In genomic region chr6:144271326-144271725, GRCm38 (mm10) we compare ENCODE assay signal across 15 mouse cellular contexts.
DNase-seq lines count a peak whose midpoint lies in the region; ATAC-seq and TF ChIP-seq lines count a peak whose summit lies in the region.
"Had no signal": no experiment of that assay in that cellular context is flagged by ENCODE, and none has a peak within 500 bp of the region (broad histone marks: within the 10 kb centered on the region; RNA-seq: fewer than 3 reads in every experiment).

No protein-coding gene starts in this region.

- no peaks in the 10 kb centered on the region for H3K4me1 ChIP-seq in liver, embryonic 14.5 days (replicated peaks; ENCODE audit: control insufficient read depth in 2 of 2, insufficient read depth in 2 of 2, low read length in 1 of 2)
- no peaks in the 10 kb centered on the region for H3K4me1 ChIP-seq in liver, embryonic 12.5 days
- H3K4me1 ChIP-seq in ES-E14 (ENCODE audit: control insufficient read depth in 2 of 2, insufficient read depth in 2 of 2, low read length in 2 of 2, poor library complexity in 1 of 2): peaks cover 9 to 11% of the 10 kb centered on the region in 2 experiments
- no peaks in the 10 kb centered on the region for H3K4me1 ChIP-seq in stomach, postnatal 0 days (replicated peaks; ENCODE audit: control insufficient read depth, insufficient read depth)
- H3K4me1 ChIP-seq in neural tube, embryonic 15.5 days: no peaks in the 10 kb centered on the region
- H3K4me1 ChIP-seq: limb, embryonic 13.5 days had no signal

- peak; percentile 35; the same call in 1 of the 2 replicates for TF ChIP-seq CTCF in gastrocnemius, adult 2 months (IDR thresholded peaks at IDR 0.05)
- peak; percentile 56 for TF ChIP-seq CTCF in liver, embryonic 14.5 days (IDR thresholded peaks at IDR 0.05; ENCODE audit: low read depth)
- TF ChIP-seq CTCF in stomach, postnatal 0 days (IDR thresholded peaks at IDR 0.05; ENCODE audit: low read depth): peak; percentile 57

- no peak overlapping the region for H3K9ac ChIP-seq in liver, embryonic 14.5 days (replicated peaks)
- H3K9ac ChIP-seq in liver, embryonic 12.5 days: no peak overlapping the region
- no peak overlapping the region for H3K9ac ChIP-seq in ES-E14 (ENCODE audit: insufficient read depth, low read depth, low read length, poor library complexity, severe bottlenecking)
- no peak overlapping the region for H3K9ac ChIP-seq in stomach, postnatal 0 days (ENCODE audit: low read length)
- no peak overlapping the region for H3K9ac ChIP-seq in neural tube, embryonic 15.5 days (replicated peaks)
- H3K9ac ChIP-seq: hindbrain, embryonic 13.5 days; limb, embryonic 13.5 days had no signal

- no peak for ATAC-seq in liver, embryonic 14.5 days (ENCODE audit: insufficient read depth)
- ATAC-seq in liver, embryonic 12.5 days: no peak
- ATAC-seq in stomach, postnatal 0 days (ENCODE audit: low FRiP score, low TSS enrichment): no peak
- no peak for ATAC-seq in neural tube, embryonic 15.5 days (ENCODE audit: low FRiP score)
- ATAC-seq: forebrain, embryonic 14.5 days had no signal

- no peak overlapping the region for H3K27ac ChIP-seq in gastrocnemius, adult 2 months
- H3K27ac ChIP-seq in liver, embryonic 14.5 days: no peak overlapping the region
- H3K27ac ChIP-seq in liver, embryonic 12.5 days: no peak overlapping the region
- H3K27ac ChIP-seq in ES-E14 (ENCODE audit: insufficient read depth, low read depth, low read length, poor library complexity, severe bottlenecking): no peak overlapping the region
- no peak overlapping the region for H3K27ac ChIP-seq in stomach, postnatal 0 days (replicated peaks)
- no peak overlapping the region for H3K27ac ChIP-seq in neural tube, embryonic 15.5 days (replicated peaks)
- H3K27ac ChIP-seq: embryonic facial prominence, embryonic 10.5 days; hindbrain, embryonic 13.5 days; limb, embryonic 13.5 days had no signal

- H3K36me3 ChIP-seq in liver, embryonic 14.5 days (replicated peaks; ENCODE audit: control insufficient read depth, insufficient read depth, low read depth): no peaks in the 10 kb centered on the region
- no peaks in the 10 kb centered on the region for H3K36me3 ChIP-seq in liver, embryonic 12.5 days
- no peaks in the 10 kb centered on the region for H3K36me3 ChIP-seq in ES-E14 (ENCODE audit: control insufficient read depth, insufficient read depth, low read length, poor library complexity, severe bottlenecking)
- H3K36me3 ChIP-seq in stomach, postnatal 0 days (ENCODE audit: control insufficient read depth, insufficient read depth, low read length): no peaks in the 10 kb centered on the region
- H3K36me3 ChIP-seq in neural tube, embryonic 15.5 days: no peaks in the 10 kb centered on the region
- H3K36me3 ChIP-seq: embryonic facial prominence, embryonic 10.5 days; hindbrain, embryonic 13.5 days; limb, embryonic 13.5 days had no signal

- H3K27me3 ChIP-seq in liver, embryonic 14.5 days (ENCODE audit: control insufficient read depth, insufficient read depth, low read length): no peaks in the 10 kb centered on the region
- no peaks in the 10 kb centered on the region for H3K27me3 ChIP-seq in liver, embryonic 12.5 days (replicated peaks)
- H3K27me3 ChIP-seq in stomach, postnatal 0 days (ENCODE audit: control insufficient read depth, insufficient read depth, low read length): no peaks in the 10 kb centered on the region
- H3K27me3 ChIP-seq in neural tube, embryonic 15.5 days (replicated peaks): no peaks in the 10 kb centered on the region
- H3K27me3 ChIP-seq: hindbrain, embryonic 13.5 days; limb, embryonic 13.5 days had no signal

- no peak overlapping the region for H3K4me2 ChIP-seq in liver, embryonic 14.5 days (ENCODE audit: low read depth)
- no peak overlapping the region for H3K4me2 ChIP-seq in liver, embryonic 12.5 days
- no peak overlapping the region for H3K4me2 ChIP-seq in stomach, postnatal 0 days (replicated peaks; ENCODE audit: low read depth)
- no peak overlapping the region for H3K4me2 ChIP-seq in neural tube, embryonic 15.5 days
- H3K4me2 ChIP-seq: hindbrain, embryonic 13.5 days; limb, embryonic 13.5 days had no signal

- TF ChIP-seq EP300 in liver, embryonic 14.5 days (IDR thresholded peaks at IDR 0.05; ENCODE audit: low read depth): no peak
- TF ChIP-seq EP300 in stomach, postnatal 0 days (optimal IDR thresholded peaks at IDR 0.05): no peak

- DNase-seq in gastrocnemius, adult 2 months: no peak
- no peak for DNase-seq in gastrocnemius, postnatal 4 days (ENCODE audit: low spot score in 2 of 2)
- DNase-seq in liver, embryonic 14.5 days (ENCODE audit: low read depth in 3 of 3, low spot score in 3 of 3): no peak
- DNase-seq in ES-E14 (ENCODE audit: low read depth, low spot score): no peak
- DNase-seq in stomach, postnatal 0 days (ENCODE audit: low spot score): no peak
- DNase-seq in adipocyte (ENCODE audit: low spot score): no peak
- DNase-seq: adrenal gland, adult 2 months; cerebellum, adult 18-20 months; right cerebral cortex, postnatal 25 days had no signal

- WGBS in liver, embryonic 14.5 days (ENCODE audit: insufficient replicate concordance): 55% methylated on average over 2 of the region's 2 CpGs
- 73% methylated on average over 2 of the region's 2 CpGs for WGBS in liver, embryonic 12.5 days (ENCODE audit: insufficient replicate concordance)
- WGBS in stomach, postnatal 0 days: 90% methylated on average over 2 of the region's 2 CpGs
- 88% methylated on average over 2 of the region's 2 CpGs for WGBS in neural tube, embryonic 15.5 days

- H3K4me3 ChIP-seq in gastrocnemius, adult 2 months: no peak overlapping the region
- H3K4me3 ChIP-seq in liver, embryonic 14.5 days (ENCODE audit: insufficient read depth in 1 of 2, low read depth in 2 of 2, low read length in 2 of 2): no peak overlapping the region
- no peak overlapping the region for H3K4me3 ChIP-seq in liver, embryonic 12.5 days
- H3K4me3 ChIP-seq in ES-E14 (ENCODE audit: insufficient read depth in 1 of 2, low read depth in 1 of 2, low read length in 2 of 2, poor library complexity in 1 of 2, severe bottlenecking in 1 of 2): no peak overlapping the region
- H3K4me3 ChIP-seq in stomach, postnatal 0 days (ENCODE audit: low read depth, low read length): no peak overlapping the region
- no peak overlapping the region for H3K4me3 ChIP-seq in neural tube, embryonic 15.5 days (replicated peaks)
- H3K4me3 ChIP-seq: embryonic facial prominence, embryonic 10.5 days; hindbrain, embryonic 13.5 days; limb, embryonic 13.5 days had no signal

- intact Hi-C loops in gastrocnemius, adult 2 months (cut with DNase I): no loop called here

- H3K9me3 ChIP-seq in liver, embryonic 14.5 days (ENCODE audit: control insufficient read depth, low read length): no peaks in the 10 kb centered on the region
- no peaks in the 10 kb centered on the region for H3K9me3 ChIP-seq in liver, embryonic 12.5 days (replicated peaks)
- H3K9me3 ChIP-seq in ES-E14 (ENCODE audit: control insufficient read depth, insufficient read depth, low read depth, low read length): no peaks in the 10 kb centered on the region
- no peaks in the 10 kb centered on the region for H3K9me3 ChIP-seq in stomach, postnatal 0 days (ENCODE audit: control insufficient read depth, low read length)
- H3K9me3 ChIP-seq in neural tube, embryonic 15.5 days (replicated peaks): no peaks in the 10 kb centered on the region
- H3K9me3 ChIP-seq: embryonic facial prominence, embryonic 10.5 days; hindbrain, embryonic 13.5 days; limb, embryonic 13.5 days had no signal

- in situ Hi-C loops in ES-E14 (cut with MboI; ENCODE audit: low sequenced_read_pairs in 2 of 2, unreplicated experiment in 2 of 2): no loop called here

TF ChIP-seq in ES-E14, 5 proteins besides CTCF, POLR2A, EP300 and RAD21:
- TF ChIP-seq ZNF384 (IDR thresholded peaks at IDR 0.05; ENCODE audit: low read depth, low read length): no peak
- peak; percentile 27; the same call in 1 of the 2 replicates for TF ChIP-seq ZC3H11A (IDR thresholded peaks at IDR 0.05; ENCODE audit: borderline replicate concordance, low read depth, low read length)
- TF ChIP-seq HCFC1 (IDR thresholded peaks at IDR 0.05; ENCODE audit: borderline replicate concordance, insufficient read depth, low read length): no peak
